Mouse (Mus musculus) hindbrain, embryonic 14.5 days (tissue): ENCODE measurements at regions not wholly inside any gene's neighbourhood (a gene's known extent, or its start where the extent isn't known, plus 50 kb on each side); places are given as distances from the start of the nearest gene placed in this dataset.

Source experiments
- ATAC-seq: fragments of 200-750 bp; cut with Nextera tagmentation; 2 replicates; pipeline ENCODE4 v1.8.0; 2017; ENCODE audit warnings: moderate number of reproducible peaks, mild to moderate bottlenecking, moderate TSS enrichment, moderate library complexity; ENCODE audit not compliant: low FRiP score
- DNase-seq: peaks from one replicate; pipeline ENCODE4 v3.0.0-alpha.2; 2015; ENCODE audit warnings: low spot score
- H3K27ac ChIP-seq: fragments of 300-500 bp; sonication (generic); 2 replicates; pipeline ENCODE4 v1.5.1; 2014; ENCODE audit warnings: mild to moderate bottlenecking, moderate library complexity
- H3K27me3 ChIP-seq: fragments of 300-500 bp; sonication (generic); 2 replicates; pipeline ENCODE4 v1.6.1; 2014; ENCODE audit warnings: mild to moderate bottlenecking, low read length, mixed read lengths; ENCODE audit not compliant: control insufficient read depth, insufficient read depth
- H3K36me3 ChIP-seq: fragments of 300-500 bp; sonication (generic); replicated peaks from 2 replicates; pipeline ENCODE4 v1.6.1; 2014; ENCODE audit not compliant: control insufficient read depth, insufficient read depth
- H3K4me1 ChIP-seq: fragments of 300-500 bp; sonication (generic); replicated peaks from 2 replicates; pipeline ENCODE4 v1.6.1; 2014; ENCODE audit warnings: antibody characterized with exemption, low read length, mixed read lengths; ENCODE audit not compliant: control insufficient read depth, insufficient read depth
- H3K4me2 ChIP-seq: fragments of 300-500 bp; sonication (generic); replicated peaks from 2 replicates; pipeline ENCODE4 v1.6.1; 2014; ENCODE audit warnings: mild to moderate bottlenecking, moderate library complexity
- H3K4me3 ChIP-seq: fragments of 300-500 bp; sonication (generic); replicated peaks from 2 replicates; pipeline ENCODE4 v1.5.1; 2014; ENCODE audit warnings: mild to moderate bottlenecking, low read length
- H3K9ac ChIP-seq: fragments of 300-500 bp; sonication (generic); 2 replicates; pipeline ENCODE4 v1.6.1; 2014
- H3K9me3 ChIP-seq: fragments of 300-500 bp; sonication (generic); 2 replicates; pipeline ENCODE4 v1.6.1; 2016; ENCODE audit warnings: low read length; ENCODE audit not compliant: control insufficient read depth
- WGBS: fragments of 180-500 bp; shearing (Covaris S2); extraction: QIAGEN DNeasy Blood & Tissue Kit; methylation state at CpG from one replicate; pipeline ENCODE4 v1.1.7; 2014; 5-methylcytosine and 5-hydroxymethylcytosine counted together

GRCm38 (mm10) chr10:92076754-92077153, 645.5 kb downstream of the Nedd1 start:
- no peaks in the 10 kb centered on the region for H3K9me3 ChIP-seq
- peaks cover 52% of the 10 kb centered on the region for H3K36me3 ChIP-seq
- WGBS = 10% methylated on average over 3 of the region's 3 CpGs
- ATAC-seq = peak; percentile 43; the same call in 1 of the 2 replicates
- no peak overlapping the region for H3K4me2 ChIP-seq
- peak overlapping the region; percentile 85 for H3K27ac ChIP-seq
- DNase-seq = no peak
- no peaks in the 10 kb centered on the region for H3K27me3 ChIP-seq
- no peak overlapping the region for H3K9ac ChIP-seq
- H3K4me1 ChIP-seq = peaks cover 58% of the 10 kb centered on the region
- H3K4me3 ChIP-seq = no peak overlapping the region

- DNase-seq (no peak), ATAC-seq (no peak)
- WGBS = 36% methylated on average over 8 of the region's 8 CpGs
- no peak overlapping the region; the same call in 1 of the 2 replicates for H3K4me2 ChIP-seq
- no peaks in the 10 kb centered on the region for H3K27me3 ChIP-seq
- peaks cover 52% of the 10 kb centered on the region for H3K4me1 ChIP-seq
- H3K4me3 ChIP-seq = no peak overlapping the region
- peak overlapping the region; percentile 38; the same call in 1 of the 2 replicates for H3K9ac ChIP-seq
- H3K9me3 ChIP-seq = no peaks in the 10 kb centered on the region
- H3K27ac ChIP-seq = peak overlapping the region; percentile 85
- peaks cover 52% of the 10 kb centered on the region for H3K36me3 ChIP-seq
These were observed 646.8 kb downstream of the Nedd1 start for GRCm38 (mm10) chr10:92075469-92075868.

- H3K4me2 ChIP-seq = no peak overlapping the region; the same call in 1 of the 2 replicates
- WGBS = 55% methylated on average over 11 of the region's 11 CpGs
- H3K9ac ChIP-seq = peak overlapping the region; percentile 38; the same call in 1 of the 2 replicates
- ATAC-seq = 0 out of 2 replicates have a peak, but pooled peaks have one; percentile 33
- H3K27me3 ChIP-seq = no peaks in the 10 kb centered on the region
- H3K9me3 ChIP-seq = no peaks in the 10 kb centered on the region
- no peak overlapping the region for H3K4me3 ChIP-seq
- peaks cover 56% of the 10 kb centered on the region for H3K36me3 ChIP-seq
- H3K4me1 ChIP-seq = peaks cover 46% of the 10 kb centered on the region
- no peak for DNase-seq
- H3K27ac ChIP-seq = peak overlapping the region; percentile 85
These were observed 647.4 kb downstream of the Nedd1 start for GRCm38 (mm10) chr10:92074698-92075394.

GRCm38 (mm10) chr10:92073873-92074390, 648.3 kb downstream of the Nedd1 start:
- ATAC-seq (peak; percentile 26; the same call in 1 of the 2 replicates), DNase-seq (no peak)
- Histone ChIP-seq H3K36me3 (peaks cover 53% of the 10 kb centered on the region), H3K27ac (peak overlapping the region; percentile 85), H3K4me2 (no peak overlapping the region), H3K4me1 (peaks cover 43% of the 10 kb centered on the region), H3K9me3 (no peaks in the 10 kb centered on the region), H3K27me3 (no peaks in the 10 kb centered on the region), H3K9ac (no peak overlapping the region), H3K4me3 (no peak overlapping the region)
- WGBS = 19% methylated on average over 5 of the region's 5 CpGs

GRCm38 (mm10) chr10:92044783-92045182, 677.4 kb downstream of the Nedd1 start:
- Histone ChIP-seq H3K27ac (no peak overlapping the region), H3K27me3 (no peaks in the 10 kb centered on the region), H3K9ac (no peak overlapping the region), H3K9me3 (no peaks in the 10 kb centered on the region), H3K36me3 (no peaks in the 10 kb centered on the region), H3K4me3 (no peak overlapping the region), H3K4me2 (no peak overlapping the region), H3K4me1 (peaks cover 7% of the 10 kb centered on the region)
- DNase-seq (no peak), ATAC-seq (no peak)

GRCm38 (mm10) chr10:92036176-92036575, 686.0 kb downstream of the Nedd1 start:
- Histone ChIP-seq H3K4me1 (0 out of 2 replicates have a peak, but pooled peaks cover 6% of the 10 kb centered on the region), H3K27ac (peak overlapping the region; percentile 43; the same call in 1 of the 2 replicates), H3K27me3 (no peaks in the 10 kb centered on the region), H3K9ac (no peak overlapping the region), H3K9me3 (no peaks in the 10 kb centered on the region), H3K36me3 (no peaks in the 10 kb centered on the region), H3K4me2 (no peak overlapping the region), H3K4me3 (no peak overlapping the region)
- DNase-seq (peak; percentile 71), ATAC-seq (peak; percentile 94)
- WGBS = 30% methylated on average over 3 of the region's 3 CpGs

GRCm38 (mm10) chr10:92030221-92030620, 692.0 kb downstream of the Nedd1 start:
- no peaks in the 10 kb centered on the region for H3K36me3 ChIP-seq
- no peaks in the 10 kb centered on the region for H3K27me3 ChIP-seq
- no peak overlapping the region for H3K9ac ChIP-seq
- H3K4me3 ChIP-seq = no peak overlapping the region
- no peaks in the 10 kb centered on the region for H3K9me3 ChIP-seq
- H3K27ac ChIP-seq = no peak overlapping the region
- H3K4me2 ChIP-seq = no peak overlapping the region
- DNase-seq (no peak), ATAC-seq (no peak)
- H3K4me1 ChIP-seq = no peaks in the 10 kb centered on the region
- WGBS = 55% methylated on average over 4 of the region's 4 CpGs

- no peak overlapping the region for H3K9ac ChIP-seq
- DNase-seq (no peak), ATAC-seq (no peak)
- no peaks in the 10 kb centered on the region for H3K36me3 ChIP-seq
- peak overlapping the region; percentile 48 for H3K27ac ChIP-seq
- H3K4me1 ChIP-seq = peaks cover 4% of the 10 kb centered on the region
- 25% methylated on average over 1 of the region's 1 CpGs for WGBS
- no peak overlapping the region for H3K4me3 ChIP-seq
- no peaks in the 10 kb centered on the region for H3K9me3 ChIP-seq
- no peaks in the 10 kb centered on the region for H3K27me3 ChIP-seq
- no peak overlapping the region for H3K4me2 ChIP-seq
These were observed 698.0 kb downstream of the Nedd1 start for GRCm38 (mm10) chr10:92024203-92024602.

- no peak overlapping the region for H3K4me3 ChIP-seq
- H3K4me1 ChIP-seq = peaks cover 4% of the 10 kb centered on the region
- DNase-seq (no peak), ATAC-seq (no peak)
- no peaks in the 10 kb centered on the region for H3K9me3 ChIP-seq
- H3K4me2 ChIP-seq = no peak overlapping the region
- no peak overlapping the region for H3K9ac ChIP-seq
- WGBS = 78% methylated on average over 1 of the region's 1 CpGs
- no peaks in the 10 kb centered on the region for H3K27me3 ChIP-seq
- H3K27ac ChIP-seq = no peak overlapping the region
- no peaks in the 10 kb centered on the region for H3K36me3 ChIP-seq
These were observed 701.2 kb downstream of the Nedd1 start for GRCm38 (mm10) chr10:92021036-92021435.
